Mouse (Mus musculus): Measurements from ENCODE around the gene Neurod6. TPM values are rescaled to one million over a fixed set of nuclear protein-coding genes. Genes with fewer than 3 reads are reported as not detected.

Neurod6 gene
- total and polyA plus RNA-seq, 3 experiments: not detected

GRCm38 (mm10) chr6:55678571-55679185 lies 2.4 kb downstream of the Neurod6 start:
- H3K27ac ChIP-seq (ENCODE audit: insufficient read depth, low read depth): no peak overlapping the region
- no peak overlapping the region for H3K4me2 ChIP-seq (ENCODE audit: insufficient read depth, low read depth, poor library complexity, severe bottlenecking)
- no peak for TF ChIP-seq MAFK (IDR thresholded peaks at IDR 0.05; ENCODE audit: insufficient replicate concordance, low read length)
- no peak for TF ChIP-seq TCF12 (IDR thresholded peaks at IDR 0.05; ENCODE audit: low read depth, low read length)
- no peak for TF ChIP-seq ETS1 (conservative IDR thresholded peaks at IDR 0.05; ENCODE audit: low read depth, low read length)
- TF ChIP-seq JUN (IDR thresholded peaks at IDR 0.05; ENCODE audit: insufficient read depth, low read depth, low read length): no peak
- TF ChIP-seq CHD1 (IDR thresholded peaks at IDR 0.05; ENCODE audit: low read depth, low read length): no peak
- no peak for TF ChIP-seq JUND (conservative IDR thresholded peaks at IDR 0.05; ENCODE audit: low read depth, low read length)
- TF ChIP-seq E2F4 (IDR thresholded peaks at IDR 0.05; ENCODE audit: insufficient replicate concordance, low read depth, low read length): no peak
- no peak for TF ChIP-seq GABPA (IDR thresholded peaks at IDR 0.05; ENCODE audit: insufficient replicate concordance, low read depth, low read length)
- TF ChIP-seq KAT2A (IDR thresholded peaks at IDR 0.05; ENCODE audit: insufficient replicate concordance, low read length): no peak
- TF ChIP-seq CTCF (conservative IDR thresholded peaks at IDR 0.05 in 1 of 2, IDR thresholded peaks at IDR 0.05 in 1 of 2; ENCODE audit: low read depth in 2 of 2, low read length in 2 of 2): no peak
- TF ChIP-seq POLR2AphosphoS2 (IDR thresholded peaks at IDR 0.05; ENCODE audit: low read depth, low read length): no peak
- no peak for TF ChIP-seq POLR2A (IDR thresholded peaks at IDR 0.05; ENCODE audit: low read depth, low read length)
- no peak for TF ChIP-seq USF1 (IDR thresholded peaks at IDR 0.05; ENCODE audit: low read depth, low read length)
- TF ChIP-seq BHLHE40 (IDR thresholded peaks at IDR 0.05; ENCODE audit: low read depth, low read length): no peak
- no peak for TF ChIP-seq NELFE (IDR thresholded peaks at IDR 0.05; ENCODE audit: low read depth, low read length)
- no peak for TF ChIP-seq ZC3H11A (IDR thresholded peaks at IDR 0.05; ENCODE audit: low read depth, low read length)
- in situ Hi-C loops (cut with MboI; ENCODE audit: low pct_ligation_motif_present, low pct_unique_long_range_greater_than_20kb, low sequenced_read_pairs) (no loop called here), dilution Hi-C loops (cut with MboI; ENCODE audit: extremely low pct_ligation_motif_present, extremely low pct_unique_long_range_greater_than_20kb, low sequenced_read_pairs) (no loop called here)
- no peak overlapping the region for H3K4me3 ChIP-seq (replicated peaks in 1 of 3; ENCODE audit: low read depth in 2 of 3, low read length in 2 of 3, poor library complexity in 1 of 3)
- no peaks in the 10 kb centered on the region for H3K36me3 ChIP-seq (replicated peaks in 1 of 2; ENCODE audit: control insufficient read depth in 1 of 2, insufficient read depth in 1 of 2, low read length in 1 of 2)
- H3K79me2 ChIP-seq (replicated peaks; ENCODE audit: control insufficient read depth, extremely low read depth, insufficient read depth, poor library complexity, severe bottlenecking): no peaks in the 10 kb centered on the region
- H3K4me1 ChIP-seq (ENCODE audit: control insufficient read depth in 1 of 2, insufficient read depth in 2 of 2): peaks cover 0 to 12% of the 10 kb centered on the region in 2 experiments; a peak in 1 of 4 replicates
- H3K9me3 ChIP-seq (replicated peaks; ENCODE audit: low read length): no peaks in the 10 kb centered on the region
- DNase-seq (ENCODE audit: extremely low read depth): no peak
- no peaks in the 10 kb centered on the region for H3K27me3 ChIP-seq (replicated peaks)
- H3K9ac ChIP-seq (ENCODE audit: insufficient read depth, low read depth): no peak overlapping the region

DNA sequence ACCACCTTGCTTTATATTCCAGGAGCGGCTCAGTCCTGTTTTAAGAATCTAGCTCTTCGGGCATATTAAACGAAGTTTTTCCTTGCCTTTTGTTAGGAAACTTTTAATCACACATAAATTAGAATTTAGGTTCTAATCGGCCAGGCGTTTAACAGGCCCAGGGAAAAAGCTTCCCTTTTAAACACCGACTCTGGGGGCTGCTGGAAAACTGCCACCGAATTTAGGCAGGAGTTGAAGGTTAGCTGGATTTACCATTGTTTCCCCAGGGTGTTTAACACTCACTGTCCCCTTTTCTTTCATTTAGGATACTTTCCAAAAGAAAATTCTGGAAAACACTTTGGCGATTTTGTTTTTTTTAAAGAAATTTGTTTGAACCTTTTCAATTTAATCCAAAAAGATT lies 3.7 kb downstream of the Neurod6 start:
- Histone ChIP-seq H3K4me1 (ENCODE audit: control insufficient read depth in 1 of 2, insufficient read depth in 2 of 2) (peaks cover 0 to 12% of the 10 kb centered on the region in 2 experiments; a peak in 1 of 4 replicates), H3K9ac (ENCODE audit: insufficient read depth, low read depth) (no peak overlapping the region), H3K9me3 (replicated peaks; ENCODE audit: low read length) (no peaks in the 10 kb centered on the region), H3K27me3 (replicated peaks) (no peaks in the 10 kb centered on the region), H3K27ac (ENCODE audit: insufficient read depth, low read depth) (no peak overlapping the region), H3K4me2 (ENCODE audit: insufficient read depth, low read depth, poor library complexity, severe bottlenecking) (no peak overlapping the region), H3K36me3 (replicated peaks in 1 of 2; ENCODE audit: control insufficient read depth in 1 of 2, insufficient read depth in 1 of 2, low read length in 1 of 2) (no peaks in the 10 kb centered on the region), H3K4me3 (replicated peaks in 1 of 3; ENCODE audit: low read depth in 2 of 3, low read length in 2 of 3, poor library complexity in 1 of 3) (no peak overlapping the region), H3K79me2 (replicated peaks; ENCODE audit: control insufficient read depth, extremely low read depth, insufficient read depth, poor library complexity, severe bottlenecking) (no peaks in the 10 kb centered on the region)
- dilution Hi-C loops (cut with MboI; ENCODE audit: extremely low pct_ligation_motif_present, extremely low pct_unique_long_range_greater_than_20kb, low sequenced_read_pairs) (no loop called here), in situ Hi-C loops (cut with MboI; ENCODE audit: low pct_ligation_motif_present, low pct_unique_long_range_greater_than_20kb, low sequenced_read_pairs) (no loop called here)
- TF ChIP-seq JUN (IDR thresholded peaks at IDR 0.05; ENCODE audit: insufficient read depth, low read depth, low read length) (no peak), CHD1 (IDR thresholded peaks at IDR 0.05; ENCODE audit: low read depth, low read length) (no peak), JUND (conservative IDR thresholded peaks at IDR 0.05; ENCODE audit: low read depth, low read length) (no peak)
- no peak for DNase-seq (ENCODE audit: extremely low read depth)
